Mouse (Mus musculus): ENCODE data around the gene Pcdh7. TPM values are rescaled to one million over a fixed set of nuclear protein-coding genes. Genes with fewer than 3 reads are reported as not detected.

The Pcdh7 gene
- polyA plus RNA-seq, 1 experiment from 2014 or later, result 7.4 TPM

- ATAC-seq (replicated peaks; ENCODE audit: insufficient number of reproducible peaks, low FRiP score, low TSS enrichment, low read depth) (no peak), DNase-seq (ENCODE audit: low spot score) (no peak)
- no peaks in the 10 kb centered on the region for H3K4me1 ChIP-seq (ENCODE audit: control insufficient read depth, insufficient read depth, low read length)
- no peaks in the 10 kb centered on the region for H3K27me3 ChIP-seq (ENCODE audit: control insufficient read depth, insufficient read depth, low read length)
- H3K9me3 ChIP-seq (replicated peaks; ENCODE audit: control insufficient read depth, low read length), result no peaks in the 10 kb centered on the region
- no peaks in the 10 kb centered on the region for H3K36me3 ChIP-seq (replicated peaks; ENCODE audit: control insufficient read depth, insufficient read depth, low read depth, low read length)
- H3K9ac ChIP-seq (replicated peaks; ENCODE audit: low read length), result no peak overlapping the region
- no peak overlapping the region for H3K4me3 ChIP-seq (ENCODE audit: low read depth, low read length)
- H3K4me2 ChIP-seq (ENCODE audit: low read depth, low read length), result no peak overlapping the region
- H3K27ac ChIP-seq (replicated peaks; ENCODE audit: low read depth, low read length), result no peak overlapping the region
- whole genome bisulfite sequencing, result 80% methylated on average over 3 of the region's 3 CpGs
Observed at GRCm38 (mm10) chr5:57945419-57945818, 227.7 kb downstream of the Pcdh7 start.

GRCm38 (mm10) chr5:57959317-57959716 is 241.6 kb downstream of the Pcdh7 start:
- DNase-seq (ENCODE audit: low spot score) (no peak), ATAC-seq (replicated peaks; ENCODE audit: insufficient number of reproducible peaks, low FRiP score, low TSS enrichment, low read depth) (no peak)
- 54% methylated on average over 1 of the region's 1 CpGs for WGBS
- no peaks in the 10 kb centered on the region for H3K27me3 ChIP-seq (ENCODE audit: control insufficient read depth, insufficient read depth, low read length)
- H3K9ac ChIP-seq (replicated peaks; ENCODE audit: low read length), result no peak overlapping the region
- no peak overlapping the region for H3K4me3 ChIP-seq (ENCODE audit: low read depth, low read length)
- no peak overlapping the region for H3K4me2 ChIP-seq (ENCODE audit: low read depth, low read length)
- no peaks in the 10 kb centered on the region for H3K4me1 ChIP-seq (ENCODE audit: control insufficient read depth, insufficient read depth, low read length)
- H3K27ac ChIP-seq (replicated peaks; ENCODE audit: low read depth, low read length), result no peak overlapping the region
- H3K36me3 ChIP-seq (replicated peaks; ENCODE audit: control insufficient read depth, insufficient read depth, low read depth, low read length), result no peaks in the 10 kb centered on the region
- no peaks in the 10 kb centered on the region for H3K9me3 ChIP-seq (replicated peaks; ENCODE audit: control insufficient read depth, low read length)

GRCm38 (mm10) chr5:57963792-57964191 is 246.0 kb downstream of the Pcdh7 start:
- ATAC-seq (replicated peaks; ENCODE audit: insufficient number of reproducible peaks, low FRiP score, low TSS enrichment, low read depth) (no peak), DNase-seq (ENCODE audit: low spot score) (no peak)
- Histone ChIP-seq H3K4me3 (ENCODE audit: low read depth, low read length) (no peak overlapping the region), H3K9ac (replicated peaks; ENCODE audit: low read length) (no peak overlapping the region), H3K27me3 (ENCODE audit: control insufficient read depth, insufficient read depth, low read length) (no peaks in the 10 kb centered on the region), H3K36me3 (replicated peaks; ENCODE audit: control insufficient read depth, insufficient read depth, low read depth, low read length) (no peaks in the 10 kb centered on the region), H3K27ac (replicated peaks; ENCODE audit: low read depth, low read length) (no peak overlapping the region), H3K9me3 (replicated peaks; ENCODE audit: control insufficient read depth, low read length) (no peaks in the 10 kb centered on the region), H3K4me1 (ENCODE audit: control insufficient read depth, insufficient read depth, low read length) (no peaks in the 10 kb centered on the region), H3K4me2 (ENCODE audit: low read depth, low read length) (no peak overlapping the region)
- 77% methylated on average over 4 of the region's 4 CpGs for WGBS

GRCm38 (mm10) chr5:57964201-57964600 is 246.4 kb downstream of the Pcdh7 start:
- Histone ChIP-seq H3K27ac (replicated peaks; ENCODE audit: low read depth, low read length) (no peak overlapping the region), H3K4me2 (ENCODE audit: low read depth, low read length) (no peak overlapping the region), H3K9ac (replicated peaks; ENCODE audit: low read length) (no peak overlapping the region), H3K36me3 (replicated peaks; ENCODE audit: control insufficient read depth, insufficient read depth, low read depth, low read length) (no peaks in the 10 kb centered on the region), H3K4me1 (ENCODE audit: control insufficient read depth, insufficient read depth, low read length) (no peaks in the 10 kb centered on the region), H3K9me3 (replicated peaks; ENCODE audit: control insufficient read depth, low read length) (no peaks in the 10 kb centered on the region), H3K4me3 (ENCODE audit: low read depth, low read length) (no peak overlapping the region), H3K27me3 (ENCODE audit: control insufficient read depth, insufficient read depth, low read length) (no peaks in the 10 kb centered on the region)
- no peak for DNase-seq (ENCODE audit: low spot score)
- ATAC-seq (replicated peaks; ENCODE audit: insufficient number of reproducible peaks, low FRiP score, low TSS enrichment, low read depth), result no peak
- 88% methylated on average over 4 of the region's 4 CpGs for WGBS

- DNase-seq (ENCODE audit: low spot score) (no peak), ATAC-seq (replicated peaks; ENCODE audit: insufficient number of reproducible peaks, low FRiP score, low TSS enrichment, low read depth) (no peak)
- Histone ChIP-seq H3K9ac (replicated peaks; ENCODE audit: low read length) (no peak overlapping the region), H3K4me1 (ENCODE audit: control insufficient read depth, insufficient read depth, low read length) (no peaks in the 10 kb centered on the region), H3K9me3 (replicated peaks; ENCODE audit: control insufficient read depth, low read length) (no peaks in the 10 kb centered on the region), H3K36me3 (replicated peaks; ENCODE audit: control insufficient read depth, insufficient read depth, low read depth, low read length) (no peaks in the 10 kb centered on the region), H3K27ac (replicated peaks; ENCODE audit: low read depth, low read length) (no peak overlapping the region), H3K4me3 (ENCODE audit: low read depth, low read length) (no peak overlapping the region), H3K4me2 (ENCODE audit: low read depth, low read length) (no peak overlapping the region), H3K27me3 (ENCODE audit: control insufficient read depth, insufficient read depth, low read length) (no peaks in the 10 kb centered on the region)
- 71% methylated on average over 2 of the region's 2 CpGs for WGBS
Observed at GRCm38 (mm10) chr5:57993584-57993983, 275.8 kb downstream of the Pcdh7 start.

GRCm38 (mm10) chr5:58021331-58021730 is 303.6 kb downstream of the Pcdh7 start:
- H3K4me1 ChIP-seq (ENCODE audit: control insufficient read depth, insufficient read depth, low read length), result no peaks in the 10 kb centered on the region
- H3K27ac ChIP-seq (replicated peaks; ENCODE audit: low read depth, low read length), result no peak overlapping the region
- no peaks in the 10 kb centered on the region for H3K9me3 ChIP-seq (replicated peaks; ENCODE audit: control insufficient read depth, low read length)
- H3K36me3 ChIP-seq (replicated peaks; ENCODE audit: control insufficient read depth, insufficient read depth, low read depth, low read length), result no peaks in the 10 kb centered on the region
- no peak for ATAC-seq (replicated peaks; ENCODE audit: insufficient number of reproducible peaks, low FRiP score, low TSS enrichment, low read depth)
- no peak overlapping the region for H3K4me2 ChIP-seq (ENCODE audit: low read depth, low read length)
- no peak for DNase-seq (ENCODE audit: low spot score)
- no peaks in the 10 kb centered on the region for H3K27me3 ChIP-seq (ENCODE audit: control insufficient read depth, insufficient read depth, low read length)
- WGBS, result 54% methylated on average over 2 of the region's 2 CpGs
- no peak overlapping the region for H3K9ac ChIP-seq (replicated peaks; ENCODE audit: low read length)
- no peak overlapping the region for H3K4me3 ChIP-seq (ENCODE audit: low read depth, low read length)

GRCm38 (mm10) chr5:58025123-58025522 is 307.4 kb downstream of the Pcdh7 start:
- no peak overlapping the region for H3K4me2 ChIP-seq (ENCODE audit: low read depth, low read length)
- ATAC-seq (replicated peaks; ENCODE audit: insufficient number of reproducible peaks, low FRiP score, low TSS enrichment, low read depth) (no peak), DNase-seq (ENCODE audit: low spot score) (no peak)
- no peaks in the 10 kb centered on the region for H3K4me1 ChIP-seq (ENCODE audit: control insufficient read depth, insufficient read depth, low read length)
- H3K4me3 ChIP-seq (ENCODE audit: low read depth, low read length), result no peak overlapping the region
- H3K36me3 ChIP-seq (replicated peaks; ENCODE audit: control insufficient read depth, insufficient read depth, low read depth, low read length), result no peaks in the 10 kb centered on the region
- H3K9me3 ChIP-seq (replicated peaks; ENCODE audit: control insufficient read depth, low read length), result no peaks in the 10 kb centered on the region
- WGBS, result 84% methylated on average over 7 of the region's 7 CpGs
- H3K27me3 ChIP-seq (ENCODE audit: control insufficient read depth, insufficient read depth, low read length), result no peaks in the 10 kb centered on the region
- no peak overlapping the region for H3K27ac ChIP-seq (replicated peaks; ENCODE audit: low read depth, low read length)
- H3K9ac ChIP-seq (replicated peaks; ENCODE audit: low read length), result no peak overlapping the region

GRCm38 (mm10) chr5:58025759-58026158 is 308.0 kb downstream of the Pcdh7 start:
- DNase-seq (ENCODE audit: low spot score), result peak; percentile 22
- H3K4me1 ChIP-seq (ENCODE audit: control insufficient read depth, insufficient read depth, low read length), result no peaks in the 10 kb centered on the region
- no peak overlapping the region for H3K4me2 ChIP-seq (ENCODE audit: low read depth, low read length)
- H3K9ac ChIP-seq (replicated peaks; ENCODE audit: low read length), result no peak overlapping the region
- no peaks in the 10 kb centered on the region for H3K9me3 ChIP-seq (replicated peaks; ENCODE audit: control insufficient read depth, low read length)
- H3K27me3 ChIP-seq (ENCODE audit: control insufficient read depth, insufficient read depth, low read length), result no peaks in the 10 kb centered on the region
- H3K27ac ChIP-seq (replicated peaks; ENCODE audit: low read depth, low read length), result no peak overlapping the region
- no peak for ATAC-seq (replicated peaks; ENCODE audit: insufficient number of reproducible peaks, low FRiP score, low TSS enrichment, low read depth)
- H3K36me3 ChIP-seq (replicated peaks; ENCODE audit: control insufficient read depth, insufficient read depth, low read depth, low read length), result no peaks in the 10 kb centered on the region
- 38% methylated on average over 8 of the region's 8 CpGs for WGBS
- no peak overlapping the region for H3K4me3 ChIP-seq (ENCODE audit: low read depth, low read length)
